ENCODE assay signal across 19 mouse cellular contexts in the genomic region with DNA sequence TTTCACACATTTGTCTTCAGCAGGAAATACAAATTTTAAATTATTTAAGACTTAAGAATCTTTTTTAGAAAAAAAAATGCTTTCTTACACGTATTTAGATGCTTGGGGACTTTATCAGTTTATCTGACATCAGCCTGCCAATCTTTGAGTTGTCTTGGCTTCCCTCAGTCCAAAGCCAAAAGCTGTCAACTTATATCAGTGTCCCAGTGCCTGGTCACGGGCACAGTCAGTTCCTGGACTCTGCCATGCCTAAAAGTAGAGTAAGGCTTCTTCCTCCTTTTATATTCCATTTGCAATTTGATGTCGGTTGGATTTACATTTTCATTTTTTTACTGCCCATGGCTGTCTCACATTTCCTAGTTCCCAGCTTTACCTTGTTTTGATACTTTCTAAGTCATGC.
"Had no signal": no experiment of that assay in that cellular context is flagged by ENCODE, and none has a peak within 500 bp of the region (broad histone marks: within the 10 kb centered on the region; RNA-seq: fewer than 3 reads in every experiment).

No protein-coding gene starts in this region.

- H3K4me1 ChIP-seq: liver, embryonic 15.5 days; lung, embryonic 15.5 days; megakaryocyte, embryonic 14.5 days; midbrain, embryonic 13.5 days; neural tube, embryonic 12.5 days; stomach, embryonic 15.5 days had no signal

- DNase-seq: liver, postnatal 0 days; lung, adult 2 months; lung, postnatal 14 days; lung, postnatal 36 days; right cerebral cortex, postnatal 14 days; thymus, adult 2 months; thymus, postnatal 14 days; thymus, postnatal 36 days had no signal

- H3K27ac ChIP-seq: liver, embryonic 15.5 days; lung, embryonic 15.5 days; macrophage; midbrain, embryonic 13.5 days; neural tube, embryonic 12.5 days; stomach, embryonic 15.5 days; stomach, postnatal 0 days had no signal

- H3K4me2 ChIP-seq: liver, embryonic 15.5 days; lung, embryonic 15.5 days; midbrain, embryonic 11.5 days; midbrain, embryonic 13.5 days; neural tube, embryonic 12.5 days; stomach, embryonic 15.5 days had no signal

- ATAC-seq: liver, postnatal 0 days; lung, postnatal 0 days; midbrain, embryonic 13.5 days; midbrain, embryonic 16.5 days had no signal

- H3K9ac ChIP-seq: liver, embryonic 15.5 days; liver, postnatal 0 days; lung, embryonic 15.5 days; midbrain, embryonic 13.5 days; neural tube, embryonic 12.5 days; stomach, embryonic 15.5 days had no signal

- H3K9me3 ChIP-seq: liver, embryonic 15.5 days; lung, embryonic 15.5 days; megakaryocyte, embryonic 14.5 days; midbrain, embryonic 13.5 days; neural tube, embryonic 12.5 days; stomach, embryonic 15.5 days had no signal

- H3K27me3 ChIP-seq: liver, embryonic 15.5 days; lung, embryonic 15.5 days; megakaryocyte, embryonic 14.5 days; midbrain, embryonic 13.5 days; neural tube, embryonic 12.5 days; stomach, embryonic 15.5 days had no signal

- H3K4me3 ChIP-seq: liver, embryonic 15.5 days; lung, embryonic 15.5 days; megakaryocyte, embryonic 14.5 days; midbrain, embryonic 13.5 days; neural tube, embryonic 12.5 days; stomach, embryonic 15.5 days had no signal

- H3K36me3 ChIP-seq: liver, embryonic 15.5 days; lung, embryonic 15.5 days; midbrain, embryonic 13.5 days; neural tube, embryonic 12.5 days; stomach, embryonic 15.5 days had no signal
